Mouse (Mus musculus) fibroblast of lung, adult 2 months (primary cell): ENCODE measurements around the gene Tprn.

Experiments used
- DNase-seq: peaks from one replicate; pipeline ENCODE4 v3.0.0-alpha.2; 2011; ENCODE audit warnings: low read depth

The Tprn gene

DNA sequence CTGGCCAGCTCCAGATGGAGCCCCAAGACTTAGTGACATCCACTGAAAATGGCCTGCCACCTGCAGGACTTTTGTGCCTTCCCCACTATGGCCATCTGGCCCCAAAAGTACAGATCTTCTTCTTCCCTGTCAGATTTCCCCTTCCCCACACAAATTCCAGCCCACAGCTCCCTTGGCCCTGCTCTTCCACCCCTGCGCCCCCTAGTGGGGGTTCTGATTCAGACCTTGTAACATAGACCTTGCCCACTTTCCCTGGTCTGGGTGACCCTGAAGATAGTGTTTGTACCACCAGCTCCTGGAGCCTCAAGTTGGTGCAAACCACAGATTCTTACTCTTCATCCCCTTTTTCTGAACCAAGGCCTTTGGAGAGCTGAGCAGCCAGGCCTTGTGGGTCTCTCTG is 30.4 kb downstream of the Tprn start:
- no peak for DNase-seq

DNA sequence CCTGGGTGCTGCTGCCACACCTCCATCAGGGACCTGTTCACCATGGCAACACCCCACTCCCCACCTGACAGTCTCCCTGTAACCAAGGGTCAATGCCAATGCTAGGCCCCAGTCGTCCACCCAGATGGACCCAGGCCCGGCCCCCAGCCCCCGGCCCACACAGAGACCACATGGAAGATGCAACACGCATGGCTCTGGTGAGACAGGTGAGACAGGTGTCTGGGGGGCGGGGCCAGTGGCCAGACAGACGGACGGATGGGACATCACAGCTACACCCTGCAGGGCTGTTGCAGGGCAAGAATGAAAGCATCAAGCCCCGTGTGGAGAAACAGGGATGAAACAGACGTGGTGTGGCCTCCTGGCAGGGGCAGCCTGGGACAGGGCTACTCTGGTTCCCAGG is 31.3 kb downstream of the Tprn start:
- no peak for DNase-seq

DNA sequence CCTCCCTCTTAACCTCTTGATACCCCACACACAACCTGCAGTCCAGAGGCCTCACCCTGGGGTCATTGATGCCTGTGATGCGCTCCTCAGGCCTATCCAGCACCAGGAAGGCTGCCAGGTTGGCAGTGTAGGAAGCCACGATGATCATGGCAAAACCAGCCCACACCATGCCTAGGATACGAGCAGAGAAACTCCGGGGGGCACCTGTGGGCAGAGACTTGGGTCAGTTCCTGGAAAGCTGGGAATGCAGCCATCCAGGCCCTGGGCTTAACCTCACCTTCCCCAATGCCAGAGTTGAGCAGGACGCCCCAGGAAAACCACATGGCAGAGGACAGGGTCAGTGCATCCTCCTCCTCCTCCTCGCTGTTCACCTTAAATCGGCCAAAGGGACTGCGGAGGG is 34.7 kb downstream of the Tprn start:
- no peak for DNase-seq

DNA sequence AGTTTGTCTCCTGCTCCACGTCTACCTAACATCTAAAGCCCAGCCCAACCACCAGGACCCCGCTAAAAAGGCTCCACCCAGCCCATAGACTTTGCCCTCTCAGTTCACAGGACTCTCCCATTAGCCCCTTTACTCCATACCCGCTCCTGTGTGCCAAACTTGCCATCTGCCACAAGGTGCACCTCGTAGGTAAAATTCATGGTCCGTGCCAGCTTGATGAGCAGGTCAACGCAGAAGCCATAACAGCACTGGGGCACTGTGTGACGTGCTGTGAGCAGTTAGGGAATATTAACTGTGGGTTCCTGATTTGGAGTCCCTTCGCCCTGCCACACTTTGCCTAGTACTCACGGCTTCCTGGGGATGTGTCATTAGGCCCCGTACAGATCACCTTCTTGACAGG is 35.6 kb downstream of the Tprn start:
- DNase-seq: no peak

DNA sequence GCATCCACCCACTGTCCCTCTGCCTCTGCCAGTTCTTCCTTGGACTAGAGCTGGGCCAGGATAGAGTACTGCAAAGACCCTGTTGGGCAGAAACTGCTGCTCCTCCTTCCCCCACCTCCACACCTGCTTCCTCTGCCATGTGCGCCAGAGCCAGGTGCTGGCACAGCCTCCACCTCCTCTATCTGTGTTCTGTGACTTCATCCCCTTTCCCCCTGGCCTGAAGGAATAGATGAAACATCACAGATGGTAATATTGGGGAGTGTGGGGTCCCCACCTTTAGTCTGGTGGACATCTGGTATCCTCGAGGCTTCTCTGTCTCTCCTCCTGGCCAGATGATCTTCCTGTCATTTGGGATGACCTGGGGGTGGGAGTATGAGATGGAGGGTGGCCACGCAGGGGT is 41.0 kb downstream of the Tprn start:
- DNase-seq: no peak

DNA sequence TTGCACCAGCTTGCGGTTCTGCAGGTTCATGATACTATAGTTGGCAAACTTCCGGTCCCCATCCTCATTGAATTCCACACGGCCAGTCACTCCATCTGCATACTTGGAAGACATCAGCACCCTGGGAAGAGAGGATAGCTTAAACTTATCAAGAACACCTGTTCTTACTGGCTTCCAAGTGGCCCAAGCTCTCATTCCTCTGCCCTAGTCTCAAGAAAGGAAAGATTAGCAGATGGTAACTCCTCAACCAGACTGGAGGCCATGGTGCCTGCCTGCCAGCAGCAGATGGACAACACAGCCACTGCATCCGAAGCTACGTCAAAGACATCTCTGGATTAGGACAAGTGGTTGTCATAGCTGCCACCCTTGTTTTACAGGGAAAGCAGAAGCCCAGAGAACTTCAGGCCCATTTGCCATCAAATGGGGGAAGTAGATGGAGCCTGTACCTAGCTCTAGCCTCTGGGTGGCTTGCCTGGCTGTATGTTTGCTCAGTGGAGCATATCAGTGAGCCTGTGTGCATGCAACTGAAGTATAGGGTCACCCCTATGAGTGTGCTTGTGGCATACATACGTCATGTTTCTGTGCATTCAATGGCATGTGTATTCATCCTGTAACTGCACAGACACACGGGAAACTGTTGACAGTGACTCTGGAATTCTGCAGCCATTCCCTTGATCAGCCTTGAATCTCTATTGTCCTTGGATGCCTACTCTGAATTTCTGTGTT is 41.7 kb downstream of the Tprn start:
- DNase-seq: no peak

DNA sequence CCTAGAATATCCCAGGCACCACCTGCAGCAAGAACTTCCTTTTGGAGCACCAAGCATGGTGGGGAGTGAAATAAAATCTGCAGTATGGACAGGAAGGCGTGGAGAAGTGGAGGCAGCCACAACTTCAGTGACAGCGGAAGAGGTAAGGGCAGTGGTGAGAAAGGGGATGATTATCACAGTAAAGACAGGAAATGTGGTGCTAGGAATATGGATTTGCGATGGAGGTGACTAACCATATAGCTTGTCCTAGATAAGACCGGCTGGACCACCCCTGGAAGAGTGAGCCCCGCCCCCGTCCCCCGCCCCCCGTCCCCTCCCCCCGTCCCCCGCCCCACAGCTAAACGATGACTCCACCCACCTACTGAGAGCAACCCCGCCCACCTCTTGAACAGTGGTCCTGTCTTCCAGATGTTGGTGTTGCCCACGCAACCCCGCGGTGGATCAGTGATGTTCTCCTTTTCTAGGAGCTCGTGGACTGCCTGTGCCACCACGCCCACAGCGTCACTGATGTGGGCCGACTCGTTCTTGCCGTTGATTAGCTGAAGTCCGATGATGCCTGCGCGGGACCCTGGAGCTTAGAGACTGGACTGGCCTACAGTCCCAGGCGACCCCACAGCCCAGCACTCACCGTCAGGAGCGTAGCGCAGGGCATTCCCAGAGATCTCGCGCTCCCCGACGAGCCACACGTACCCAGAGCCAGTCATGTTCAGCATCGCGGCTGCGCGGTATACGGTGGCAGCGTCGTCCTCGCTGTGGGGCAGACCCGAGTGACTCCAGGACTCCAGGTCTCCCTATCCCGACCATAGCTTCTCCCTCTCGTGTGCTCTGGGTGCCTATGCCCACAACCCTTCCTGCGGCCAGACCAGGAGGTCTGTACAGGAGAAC is 42.5 kb downstream of the Tprn start:
- no peak for DNase-seq

DNA sequence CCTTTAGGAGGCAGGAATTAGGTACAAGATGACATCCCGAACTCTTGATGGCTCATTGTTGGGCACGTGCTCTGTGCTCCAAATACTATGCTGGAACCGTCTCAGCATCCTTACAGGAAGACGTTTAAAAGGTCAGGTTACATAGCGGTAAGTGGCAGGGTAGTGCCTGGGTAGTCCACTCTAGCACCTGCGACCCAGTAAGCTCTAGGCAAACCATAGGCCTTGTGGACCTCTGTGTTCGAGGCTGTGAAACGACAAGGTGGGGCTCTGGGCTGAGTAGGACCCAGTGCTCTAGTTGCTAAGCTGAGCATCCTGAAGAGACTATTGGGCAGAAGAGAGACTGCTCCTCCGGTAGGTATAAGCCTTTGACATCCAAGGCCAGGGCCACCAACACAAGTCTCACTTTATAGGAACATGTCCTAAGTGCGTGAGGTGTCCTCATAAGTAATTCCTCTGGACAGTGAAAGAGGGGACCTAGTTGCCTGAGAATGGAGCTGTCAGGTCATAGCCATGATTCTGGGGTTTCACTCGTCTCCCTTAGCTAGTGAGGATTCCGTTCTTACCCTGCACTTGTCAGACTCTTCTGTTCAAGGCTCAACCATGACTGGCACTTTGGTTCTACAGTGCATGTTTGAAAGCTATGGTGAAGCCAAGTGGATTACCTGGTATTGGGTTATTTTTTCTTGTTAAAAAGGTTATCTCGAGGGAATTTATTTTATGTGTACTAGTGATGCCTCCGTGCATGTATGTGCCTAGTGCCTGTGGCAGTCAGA is 43.4 kb downstream of the Tprn start:
- DNase-seq: no peak

DNA sequence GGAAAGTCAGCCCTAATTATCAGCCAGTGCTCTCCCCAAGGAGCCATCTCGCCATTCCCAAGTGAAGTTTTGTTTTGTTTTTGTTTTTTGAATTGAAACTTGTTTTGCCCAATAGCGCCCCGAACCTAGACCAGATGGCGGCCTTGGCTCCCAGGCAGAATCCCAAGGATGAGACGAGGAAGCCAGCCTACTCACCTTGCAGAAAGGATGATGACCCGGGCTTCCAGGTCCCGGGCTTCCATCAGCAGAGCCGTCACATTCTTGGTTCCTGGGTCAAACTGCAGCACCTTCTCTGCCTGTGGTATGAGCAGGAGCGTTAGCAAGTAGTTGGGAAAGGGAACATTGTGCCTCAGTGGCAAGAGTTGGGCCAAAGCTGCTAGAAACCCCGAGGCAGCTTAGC is 47.8 kb downstream of the Tprn start:
- no peak for DNase-seq

DNA sequence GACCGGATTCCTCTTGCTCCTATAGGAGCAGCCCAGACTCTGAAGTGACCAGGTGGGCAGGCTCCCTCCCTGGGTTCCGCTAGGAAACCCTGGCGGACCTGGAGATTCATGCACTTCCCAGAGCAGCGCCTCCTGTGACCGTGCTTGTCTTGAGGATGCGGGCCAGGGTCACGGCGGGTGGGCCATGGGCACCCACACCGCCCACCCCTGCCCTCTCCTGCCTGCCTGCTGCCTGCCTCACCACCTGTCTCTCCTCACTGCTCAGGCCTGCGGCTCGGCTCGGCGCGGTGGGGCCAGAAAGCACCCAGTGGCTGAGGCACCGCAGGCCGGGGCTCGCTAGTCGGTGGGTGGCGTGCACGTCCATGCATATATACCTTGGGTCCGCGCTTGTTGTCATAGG is 48.6 kb downstream of the Tprn start:
- no peak for DNase-seq

DNA sequence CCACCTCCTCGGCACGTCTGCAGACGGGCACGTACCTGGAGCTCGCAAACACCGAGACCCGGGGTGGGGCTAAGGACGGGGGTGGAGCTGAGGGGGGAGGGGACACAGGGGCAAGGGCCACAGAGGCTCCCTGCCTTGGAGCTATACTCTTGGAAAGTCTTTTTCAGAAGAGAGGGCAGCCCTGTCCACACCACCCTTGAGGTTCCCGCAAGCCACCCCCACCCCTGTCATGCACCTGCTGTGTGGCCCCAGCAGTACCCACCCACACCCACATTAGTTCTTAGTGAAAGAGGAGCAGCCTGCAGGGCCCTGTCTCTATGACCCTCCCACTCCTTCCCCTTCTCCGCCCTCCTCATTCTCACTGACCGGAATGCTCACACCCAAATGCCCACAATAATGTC is 49.1 kb downstream of the Tprn start:
- no peak for DNase-seq

DNA sequence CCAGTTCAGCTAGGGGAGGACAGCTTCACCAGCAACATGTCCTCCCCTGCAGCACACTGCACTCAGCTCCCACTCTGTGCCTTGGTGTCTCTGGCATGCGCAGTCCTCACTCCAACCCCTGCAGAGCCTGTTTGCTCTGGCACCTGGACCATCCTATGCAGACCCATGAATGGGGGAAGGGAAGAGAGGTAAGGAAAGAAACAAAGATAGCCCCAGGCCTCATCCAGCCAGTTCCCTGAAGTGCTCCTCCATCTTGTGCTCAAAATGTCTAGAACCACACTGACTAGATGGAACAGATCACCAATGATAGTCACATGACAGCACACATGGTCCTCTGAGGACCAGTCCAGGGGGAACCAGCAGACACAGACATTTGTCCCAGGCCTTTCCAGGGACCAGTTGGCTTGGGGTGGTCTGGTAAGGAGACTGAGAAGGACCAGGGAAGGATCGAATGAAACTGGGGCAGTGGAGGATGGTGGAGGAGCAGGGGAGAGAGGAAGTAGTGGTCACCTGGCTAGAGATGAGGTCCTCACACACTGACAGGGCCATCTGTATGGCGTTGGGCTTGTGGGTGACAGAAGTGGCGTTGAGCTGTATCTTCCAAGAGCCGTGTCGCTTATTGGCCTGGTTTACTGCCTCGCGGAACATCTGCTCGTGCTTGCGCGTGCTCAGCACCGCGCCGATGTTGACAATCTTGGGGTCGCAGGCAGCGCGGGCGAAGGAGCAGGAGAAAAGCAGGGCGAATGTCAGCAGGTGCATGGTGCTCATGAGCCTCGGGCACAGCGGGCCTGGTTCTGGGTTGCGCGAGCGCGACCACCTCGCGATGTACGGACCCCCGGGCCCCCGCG is 55.9 kb downstream of the Tprn start:
- no peak for DNase-seq

DNA sequence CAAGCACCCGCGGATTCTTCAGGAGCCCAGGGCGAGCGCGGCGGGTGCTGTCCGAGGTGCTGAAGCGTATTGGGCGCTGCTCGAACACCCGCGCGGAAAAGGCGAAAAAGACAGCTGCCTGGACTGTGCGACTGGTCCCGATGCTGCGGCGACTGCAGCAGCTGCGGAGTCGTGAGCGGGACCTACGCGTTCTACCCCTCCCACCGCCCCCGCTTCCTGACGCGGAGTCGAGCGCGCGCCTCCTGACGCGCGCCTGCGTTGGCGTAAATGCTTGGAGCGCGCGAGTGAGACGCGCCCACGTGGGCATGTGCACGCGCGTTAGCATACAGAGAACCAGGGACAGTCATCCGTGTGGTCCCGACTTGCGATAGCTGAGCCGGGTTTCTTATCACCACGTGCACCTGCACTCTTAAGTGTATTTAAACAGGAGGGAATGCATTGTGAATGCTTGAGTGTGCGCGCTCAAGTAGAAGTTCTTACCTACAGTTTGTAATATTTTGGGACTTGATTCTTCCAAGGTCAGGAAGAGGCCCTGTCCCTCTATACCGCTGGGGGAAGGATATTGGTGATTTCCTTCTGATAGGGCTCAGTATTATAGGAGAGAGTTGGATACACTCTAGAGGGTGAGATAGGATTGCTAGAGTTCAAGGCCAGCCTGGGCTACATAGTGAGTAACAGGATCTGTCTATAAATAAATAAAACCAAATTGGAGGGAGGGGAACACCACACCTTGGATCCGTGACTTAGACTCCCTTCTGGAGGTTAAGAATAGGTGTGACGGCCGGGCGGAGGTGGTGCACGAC is 56.8 kb downstream of the Tprn start, which contains the start of gene Grin1:
TSS of gene Grin1 (minus strand) at position 217 of the 803 bp plus-strand sequence.
- no peak for DNase-seq
